Mouse (Mus musculus): ENCODE data around the gene Nsmce3. TPM values are rescaled to one million over a fixed set of nuclear protein-coding genes. Genes with fewer than 3 reads are reported as not detected.

The Nsmce3 gene
- polyA plus RNA-seq, 1 experiment from 2014 or later = 11.5 TPM

DNA sequence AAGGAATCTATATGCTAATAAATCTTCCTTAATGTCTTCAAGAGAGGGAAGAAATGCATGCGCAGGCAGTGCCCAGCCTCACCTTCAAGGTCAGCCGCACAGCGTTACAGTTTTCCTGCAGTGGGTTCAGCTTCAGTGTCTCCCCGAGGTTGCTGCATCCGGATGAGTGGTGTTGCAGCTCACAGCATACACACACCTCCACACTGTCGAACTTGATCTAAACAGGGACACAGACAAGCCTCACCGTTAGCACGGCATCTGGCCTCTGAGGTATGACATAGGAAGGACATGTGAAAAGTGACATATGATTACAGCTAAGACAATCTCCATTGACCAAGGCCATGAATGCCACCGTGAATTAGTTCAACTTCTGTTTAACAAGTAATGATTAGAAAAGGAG lies 53.1 kb downstream of the Nsmce3 start:
- Histone ChIP-seq H3K4me3 (no peak overlapping the region), H3K27me3 (no peaks in the 10 kb centered on the region), H3K4me2 (replicated peaks) (no peak overlapping the region), H3K9me3 (no peaks in the 10 kb centered on the region), H3K27ac (no peak overlapping the region), H3K4me1 (no peaks in the 10 kb centered on the region), H3K9ac (no peak overlapping the region), H3K36me3 (no peaks in the 10 kb centered on the region)
- no peak for ATAC-seq (ENCODE audit: low FRiP score, low read depth)
- 83% methylated on average over 9 of the region's 9 CpGs for WGBS

Data from limb, embryonic 13.5 days (tissue).